Mouse (Mus musculus): ENCODE data around the gene Sgms2. TPM values are rescaled to one million over a fixed set of nuclear protein-coding genes. Genes with fewer than 3 reads are reported as not detected.

Sgms2 gene
- polyA plus RNA-seq, 1 experiment from 2014 or later = 39.1 TPM

- WGBS = 46% methylated on average over 6 of the region's 6 CpGs
- ATAC-seq = peak; percentile 72
These were observed 142.2 kb downstream of the Sgms2 start for GRCm38 (mm10) chr3:131349013-131349412.

GRCm38 (mm10) chr3:131348579-131348950 lies 142.6 kb downstream of the Sgms2 start:
- no peaks in the 10 kb centered on the region for H3K9me3 ChIP-seq (ENCODE audit: control insufficient read depth)
- peak overlapping the region; percentile 89 for H3K27ac ChIP-seq (ENCODE audit: low read depth, low read length)
- H3K36me3 ChIP-seq (ENCODE audit: control insufficient read depth, insufficient read depth) = no peaks in the 10 kb centered on the region
- H3K4me2 ChIP-seq (replicated peaks; ENCODE audit: low read depth) = peak overlapping the region; percentile 43
- WGBS = 40% methylated on average over 3 of the region's 3 CpGs
- no peaks in the 10 kb centered on the region for H3K27me3 ChIP-seq (replicated peaks; ENCODE audit: control insufficient read depth, insufficient read depth, low read length)
- peaks cover 2% of the 10 kb centered on the region; the same call in 1 of the 2 replicates for H3K4me1 ChIP-seq (replicated peaks; ENCODE audit: control insufficient read depth, insufficient read depth, low read length)
- ATAC-seq = peak; percentile 44
- TF ChIP-seq CTCF (IDR thresholded peaks at IDR 0.05; ENCODE audit: low read depth) = no peak
- no peak overlapping the region for H3K4me3 ChIP-seq (ENCODE audit: low read depth, low read length)
- no peak overlapping the region for H3K9ac ChIP-seq (ENCODE audit: low read depth, low read length)

More at GRCm38 (mm10) chr3:131349013-131349412, 142.2 kb downstream of the Sgms2 start:
- Histone ChIP-seq H3K4me1 (replicated peaks; ENCODE audit: control insufficient read depth, insufficient read depth, low read length) (no peaks in the 10 kb centered on the region; the same call in 1 of the 2 replicates), H3K27me3 (replicated peaks; ENCODE audit: control insufficient read depth, insufficient read depth, low read length) (no peaks in the 10 kb centered on the region), H3K4me2 (replicated peaks; ENCODE audit: low read depth) (peak overlapping the region; percentile 43; the same call in 1 of the 2 replicates), H3K9ac (ENCODE audit: low read depth, low read length) (no peak overlapping the region), H3K9me3 (ENCODE audit: control insufficient read depth) (no peaks in the 10 kb centered on the region), H3K36me3 (ENCODE audit: control insufficient read depth, insufficient read depth) (no peaks in the 10 kb centered on the region), H3K4me3 (ENCODE audit: low read depth, low read length) (no peak overlapping the region), H3K27ac (ENCODE audit: low read depth, low read length) (peak overlapping the region; percentile 89)
- TF ChIP-seq CTCF (IDR thresholded peaks at IDR 0.05; ENCODE audit: low read depth) = no peak

- peak; percentile 95 for ATAC-seq
- Histone ChIP-seq H3K4me3 (ENCODE audit: low read depth, low read length) (no peak overlapping the region), H3K27ac (ENCODE audit: low read depth, low read length) (peak overlapping the region; percentile 89), H3K9me3 (ENCODE audit: control insufficient read depth) (no peaks in the 10 kb centered on the region), H3K9ac (ENCODE audit: low read depth, low read length) (no peak overlapping the region), H3K27me3 (replicated peaks; ENCODE audit: control insufficient read depth, insufficient read depth, low read length) (no peaks in the 10 kb centered on the region), H3K4me1 (replicated peaks; ENCODE audit: control insufficient read depth, insufficient read depth, low read length) (peaks cover 2% of the 10 kb centered on the region; the same call in 1 of the 2 replicates), H3K4me2 (replicated peaks; ENCODE audit: low read depth) (peak overlapping the region; percentile 21; the same call in 1 of the 2 replicates), H3K36me3 (ENCODE audit: control insufficient read depth, insufficient read depth) (no peaks in the 10 kb centered on the region)
- 34% methylated on average over 6 of the region's 6 CpGs for WGBS
- TF ChIP-seq CTCF (IDR thresholded peaks at IDR 0.05; ENCODE audit: low read depth) = peak; percentile 95
These were observed 143.2 kb downstream of the Sgms2 start for GRCm38 (mm10) chr3:131347831-131348578.

- Histone ChIP-seq H3K4me3 (ENCODE audit: low read depth, low read length) (no peak overlapping the region), H3K27ac (ENCODE audit: low read depth, low read length) (no peak overlapping the region), H3K9ac (ENCODE audit: low read depth, low read length) (no peak overlapping the region), H3K27me3 (replicated peaks; ENCODE audit: control insufficient read depth, insufficient read depth, low read length) (no peaks in the 10 kb centered on the region), H3K4me1 (replicated peaks; ENCODE audit: control insufficient read depth, insufficient read depth, low read length) (peaks cover 2% of the 10 kb centered on the region; the same call in 1 of the 2 replicates), H3K4me2 (replicated peaks; ENCODE audit: low read depth) (no peak overlapping the region), H3K9me3 (ENCODE audit: control insufficient read depth) (no peaks in the 10 kb centered on the region), H3K36me3 (ENCODE audit: control insufficient read depth, insufficient read depth) (no peaks in the 10 kb centered on the region)
- no peak for ATAC-seq
- TF ChIP-seq CTCF (IDR thresholded peaks at IDR 0.05; ENCODE audit: low read depth) = no peak
- 88% methylated on average over 6 of the region's 6 CpGs for WGBS
These were observed 145.3 kb downstream of the Sgms2 start for GRCm38 (mm10) chr3:131345903-131346302.

GRCm38 (mm10) chr3:131343311-131343710 lies 147.9 kb downstream of the Sgms2 start:
- TF ChIP-seq CTCF (IDR thresholded peaks at IDR 0.05; ENCODE audit: low read depth) = no peak
- peak overlapping the region; percentile 70; the same call in 1 of the 2 replicates for H3K27ac ChIP-seq (ENCODE audit: low read depth, low read length)
- no peak overlapping the region for H3K4me2 ChIP-seq (replicated peaks; ENCODE audit: low read depth)
- H3K36me3 ChIP-seq (ENCODE audit: control insufficient read depth, insufficient read depth) = peaks cover 5% of the 10 kb centered on the region; the same call in 1 of the 2 replicates
- H3K9ac ChIP-seq (ENCODE audit: low read depth, low read length) = no peak overlapping the region
- no peaks in the 10 kb centered on the region for H3K9me3 ChIP-seq (ENCODE audit: control insufficient read depth)
- no peak overlapping the region for H3K4me3 ChIP-seq (ENCODE audit: low read depth, low read length)
- 0 out of 2 replicates have a peak, but pooled peaks cover 2% of the 10 kb centered on the region for H3K4me1 ChIP-seq (replicated peaks; ENCODE audit: control insufficient read depth, insufficient read depth, low read length)
- no peak for ATAC-seq
- H3K27me3 ChIP-seq (replicated peaks; ENCODE audit: control insufficient read depth, insufficient read depth, low read length) = no peaks in the 10 kb centered on the region
- WGBS = 64% methylated on average over 6 of the region's 6 CpGs

- Histone ChIP-seq H3K4me2 (replicated peaks; ENCODE audit: low read depth) (no peak overlapping the region; the same call in 1 of the 2 replicates), H3K9ac (ENCODE audit: low read depth, low read length) (no peak overlapping the region), H3K27ac (ENCODE audit: low read depth, low read length) (no peak overlapping the region), H3K4me3 (ENCODE audit: low read depth, low read length) (no peak overlapping the region), H3K36me3 (ENCODE audit: control insufficient read depth, insufficient read depth) (peaks cover 5% of the 10 kb centered on the region; the same call in 1 of the 2 replicates), H3K4me1 (replicated peaks; ENCODE audit: control insufficient read depth, insufficient read depth, low read length) (0 out of 2 replicates have a peak, but pooled peaks cover 2% of the 10 kb centered on the region), H3K27me3 (replicated peaks; ENCODE audit: control insufficient read depth, insufficient read depth, low read length) (no peaks in the 10 kb centered on the region), H3K9me3 (ENCODE audit: control insufficient read depth) (no peaks in the 10 kb centered on the region)
- WGBS = 57% methylated on average over 3 of the region's 3 CpGs
- TF ChIP-seq CTCF (IDR thresholded peaks at IDR 0.05; ENCODE audit: low read depth) = no peak
- ATAC-seq = no peak
These were observed 150.3 kb downstream of the Sgms2 start for GRCm38 (mm10) chr3:131340885-131341284.

All from intestine, postnatal 0 days (tissue).